Mouse (Mus musculus): ENCODE measurements around the gene Sparc.
A peak's percentile ranks its signal among the peaks of the same experiment; 100 is the strongest.

Gene Sparc

GRCm38 (mm10) chr11:55404659-55405457 lies 18.1 kb downstream of the Sparc start:
- DNase-seq: no peak

- no peak for DNase-seq
Measured at GRCm38 (mm10) chr11:55400863-55401262, 22.1 kb downstream of the Sparc start.

GRCm38 (mm10) chr11:55398371-55398770 lies 24.6 kb downstream of the Sparc start:
- DNase-seq: no peak

- DNase-seq: no peak
Measured at GRCm38 (mm10) chr11:55397441-55397840, 25.5 kb downstream of the Sparc start.

- no peak for DNase-seq
Measured at GRCm38 (mm10) chr11:55397036-55397435, 25.9 kb downstream of the Sparc start.

- no peak for DNase-seq
Measured at GRCm38 (mm10) chr11:55395073-55395642, 27.8 kb downstream of the Sparc start.

GRCm38 (mm10) chr11:55394592-55394991 lies 28.4 kb downstream of the Sparc start:
- DNase-seq: no peak

- DNase-seq: peak; percentile 66
Measured at GRCm38 (mm10) chr11:55392474-55392873, 30.5 kb downstream of the Sparc start.

- DNase-seq: peak; percentile 87
Measured at GRCm38 (mm10) chr11:55389778-55390177, 33.2 kb downstream of the Sparc start.

GRCm38 (mm10) chr11:55387576-55387975 lies 35.4 kb downstream of the Sparc start:
- peak; percentile 53 for DNase-seq

- peak; percentile 91 for DNase-seq
Measured at GRCm38 (mm10) chr11:55386424-55387063, 36.4 kb downstream of the Sparc start.

GRCm38 (mm10) chr11:55383463-55384045 lies 39.4 kb downstream of the Sparc start:
- peak; percentile 52 for DNase-seq

- DNase-seq: peak; percentile 48
Measured at GRCm38 (mm10) chr11:55380908-55381307, 42.1 kb downstream of the Sparc start.

- peak; percentile 29 for DNase-seq
Measured at GRCm38 (mm10) chr11:55378371-55378770, 44.6 kb downstream of the Sparc start.

GRCm38 (mm10) chr11:55373838-55374237 lies 49.1 kb downstream of the Sparc start:
- no peak for DNase-seq

- no peak for DNase-seq
Measured at GRCm38 (mm10) chr11:55373373-55373772, 49.6 kb downstream of the Sparc start.

- no peak for DNase-seq
Measured at GRCm38 (mm10) chr11:55372001-55372400, 51.0 kb downstream of the Sparc start.

GRCm38 (mm10) chr11:55369093-55369471 lies 53.9 kb downstream of the Sparc start:
- no peak for DNase-seq

- no peak for DNase-seq
Measured at GRCm38 (mm10) chr11:55368388-55369092, 54.4 kb downstream of the Sparc start.

- no peak for DNase-seq
Measured at GRCm38 (mm10) chr11:55367783-55368182, 55.2 kb downstream of the Sparc start.

GRCm38 (mm10) chr11:55365840-55366239 lies 57.1 kb downstream of the Sparc start:
- DNase-seq: no peak

- no peak for DNase-seq
Measured at GRCm38 (mm10) chr11:55365242-55365641, 57.7 kb downstream of the Sparc start.

GRCm38 (mm10) chr11:55364662-55365061 lies 58.3 kb downstream of the Sparc start:
- DNase-seq: no peak
